Mouse (Mus musculus): Measurements from ENCODE around the gene Olfr382. TPM values are rescaled to one million over a fixed set of nuclear protein-coding genes. Genes with fewer than 3 reads are reported as not detected.

Gene Olfr382
- polyA plus RNA-seq (2012): not detected in 2 replicates

GRCm38 (mm10) chr11:73517097-73517496 lies at the start of gene Olfr382:
Olfr382 (minus strand) TSS chr11:73517197.
- TF ChIP-seq GATA1 (IDR thresholded peaks at IDR 0.05; ENCODE audit: low read length): no peak

- TF ChIP-seq GATA1 (IDR thresholded peaks at IDR 0.05; ENCODE audit: low read length): no peak
Observed at GRCm38 (mm10) chr11:73491503-73491902, 25.5 kb downstream of the Olfr382 start, which contains the start of gene Olfr381. Olfr381 (minus strand) TSS chr11:73491603.

Other genes with a start within 250 kb of the Olfr382 start
- gene Trpv3, start 249.8 kb downstream of the Olfr382 start, polyA plus RNA-seq (2012): not detected in 2 replicates
- gene Aspa, start 187.6 kb downstream of the Olfr382 start, polyA plus RNA-seq (2012): not detected in 2 replicates
- gene Gm49340, start 187.5 kb downstream of the Olfr382 start, polyA plus RNA-seq (2012): not detected in 2 replicates
- gene Spata22, start 187.5 kb downstream of the Olfr382 start, polyA plus RNA-seq (2012): not detected in 2 replicates
- not detected in 2 replicates for gene Olfr20, start 166.4 kb downstream of the Olfr382 start, polyA plus RNA-seq (2012)
- not detected in 2 replicates for gene Olfr376, start 146.0 kb downstream of the Olfr382 start, polyA plus RNA-seq (2012)
- gene Olfr1, start 117.6 kb downstream of the Olfr382 start, polyA plus RNA-seq (2012): not detected in 2 replicates
- not detected in 2 replicates for gene Olfr378, start 88.7 kb downstream of the Olfr382 start, polyA plus RNA-seq (2012)
- gene Olfr380, start 59.7 kb downstream of the Olfr382 start, polyA plus RNA-seq (2012): not detected in 2 replicates
- not detected in 2 replicates for gene Olfr381, start 25.6 kb downstream of the Olfr382 start, polyA plus RNA-seq (2012)
- gene Olfr385, start 75.8 kb upstream of the Olfr382 start, polyA plus RNA-seq (2012): not detected in 2 replicates
- not detected in 2 replicates for gene Olfr384, start 81.4 kb upstream of the Olfr382 start, polyA plus RNA-seq (2012)
- not detected in 2 replicates for gene Zfp735, start 171.6 kb upstream of the Olfr382 start, polyA plus RNA-seq (2012)